Mouse (Mus musculus) CH12.LX (cell line): ENCODE measurements around the gene Rapgef6.

Experiments
- CTCF ChIP-seq, 2 experiments: IDR thresholded peaks in 1 of 2; conservative IDR thresholded peaks in 1 of 2; 2 replicates each; pipeline ENCODE4 v1.5.1; 2011 to 2012; ENCODE audit warnings: low read depth in 2 of 2, low read length in 2 of 2, improper control_type of control experiment in 1 of 2, inconsistent platforms in 1 of 2, mild to moderate bottlenecking in 1 of 2, moderate library complexity in 1 of 2
- JUN ChIP-seq: IDR thresholded peaks from 2 replicates; pipeline ENCODE4 v1.6.1; 2011; ENCODE audit warnings: low read depth, mild to moderate bottlenecking, low read length, improper control_type of control experiment, moderate library complexity; ENCODE audit not compliant: insufficient read depth
- MAX ChIP-seq: IDR thresholded peaks from 2 replicates; pipeline ENCODE4 v1.6.1; 2011; ENCODE audit warnings: low read length, improper control_type of control experiment
- POLR2A ChIP-seq: IDR thresholded peaks from 2 replicates; pipeline ENCODE4 v1.6.1; 2011; ENCODE audit warnings: low read depth, mild to moderate bottlenecking, improper control_type of control experiment, low read length

DNA sequence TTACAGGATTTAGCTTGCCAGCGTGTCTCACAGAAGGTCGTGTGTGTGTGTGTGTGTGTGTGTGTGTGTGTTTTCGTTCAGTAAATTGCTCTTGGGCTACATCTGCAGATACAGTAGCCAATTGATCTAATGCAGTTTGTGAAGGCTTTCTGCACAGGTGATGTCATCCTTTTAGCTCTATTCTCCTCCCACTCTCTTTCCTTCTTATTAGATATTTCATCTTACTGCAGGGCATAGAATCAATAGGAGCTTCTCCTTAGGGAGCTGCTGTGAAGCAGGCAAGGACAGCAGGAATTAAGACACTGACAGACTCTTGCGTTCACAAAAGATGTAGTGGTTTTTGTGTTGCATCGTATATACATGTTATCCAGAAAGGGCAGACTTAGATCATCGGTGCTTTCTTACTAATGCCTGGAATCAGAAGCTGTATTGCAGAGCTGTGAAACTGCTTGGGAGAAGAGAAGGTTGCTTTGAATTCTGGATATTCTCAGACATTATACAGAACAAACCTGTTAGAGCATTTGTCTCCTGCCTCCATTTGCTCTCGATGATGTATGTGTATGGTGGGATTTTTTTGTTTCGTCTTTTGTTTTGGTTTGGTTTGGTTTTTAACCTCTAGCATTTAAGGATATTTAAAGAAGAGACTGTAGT is 73.4 kb downstream of the Rapgef6 start:
- TF ChIP-seq JUN (no peak), POLR2A (no peak), MAX (no peak), CTCF (conservative IDR thresholded peaks at IDR 0.05 in 1 of 2, IDR thresholded peaks at IDR 0.05 in 1 of 2; ENCODE audit: low read depth in 2 of 2, low read length in 2 of 2) (no peak)
